Mouse (Mus musculus) intestine, embryonic 15.5 days (tissue): ENCODE data around the gene Wdr81. TPM values are rescaled to one million over a fixed set of nuclear protein-coding genes. Genes with fewer than 3 reads are reported as not detected.
A peak's percentile ranks its signal among the peaks of the same experiment; 100 is the strongest.

Experiments used
- ATAC-seq: fragments of 200-750 bp; cut with Nextera tagmentation; 2 replicates; pipeline ENCODE4 v1.8.0; 2017; ENCODE audit warnings: moderate TSS enrichment, moderate library complexity
- H3K27ac ChIP-seq: fragments of 300-500 bp; sonication (generic); 2 replicates; pipeline ENCODE4 v1.5.1; 2015; ENCODE audit warnings: mild to moderate bottlenecking, inconsistent platforms
- H3K27me3 ChIP-seq: fragments of 300-500 bp; sonication (generic); replicated peaks from 2 replicates; pipeline ENCODE4 v1.6.1; 2015; ENCODE audit warnings: inconsistent platforms
- H3K36me3 ChIP-seq: fragments of 300-500 bp; sonication (generic); 2 replicates; pipeline ENCODE4 v1.6.1; 2015; ENCODE audit warnings: inconsistent platforms
- H3K4me1 ChIP-seq: fragments of 300-500 bp; sonication (generic); replicated peaks from 2 replicates; pipeline ENCODE4 v1.6.1; 2015; ENCODE audit warnings: inconsistent platforms
- H3K4me2 ChIP-seq: fragments of 300-500 bp; sonication (generic); replicated peaks from 2 replicates; pipeline ENCODE4 v1.6.1; 2015; ENCODE audit warnings: mild to moderate bottlenecking, inconsistent platforms
- H3K4me3 ChIP-seq: fragments of 300-500 bp; sonication (generic); replicated peaks from 2 replicates; pipeline ENCODE4 v1.5.1; 2015; ENCODE audit warnings: inconsistent platforms
- H3K9ac ChIP-seq: fragments of 300-500 bp; sonication (generic); 2 replicates; pipeline ENCODE4 v1.6.1; 2015; ENCODE audit warnings: inconsistent platforms
- H3K9me3 ChIP-seq: fragments of 300-500 bp; sonication (generic); 2 replicates; pipeline ENCODE4 v1.6.1; 2016; ENCODE audit warnings: inconsistent platforms
- WGBS: fragments of 180-500 bp; shearing (Covaris S2); methylation state at CpG from one replicate; pipeline ENCODE4 v1.1.7; 2015; 5-methylcytosine and 5-hydroxymethylcytosine counted together
- polyA plus RNA-seq: library from polyadenylated mRNA; unstranded; fragments of >200 nt; fragmentation: Nextera tagmentation; extraction: Ambion mirVana; gene quantifications from 2 replicates; pipeline ENCODE4 v1.2.1, GENCODE M21; 2015

Gene Wdr81
- polyA plus RNA-seq, 1 experiment from 2014 or later = 6.1 TPM

- WGBS = 88% methylated on average over 9 of the region's 9 CpGs
- no peaks in the 10 kb centered on the region for H3K9me3 ChIP-seq
- ATAC-seq = no peak
These were observed 30.5 kb downstream of the Wdr81 start for GRCm38 (mm10) chr11:75424033-75424432.

GRCm38 (mm10) chr11:75423091-75423490 lies 31.4 kb downstream of the Wdr81 start:
- Histone ChIP-seq H3K4me1 (peaks cover 10% of the 10 kb centered on the region; the same call in 1 of the 2 replicates), H3K27me3 (no peaks in the 10 kb centered on the region), H3K27ac (no peak overlapping the region), H3K4me3 (no peak overlapping the region), H3K9me3 (no peaks in the 10 kb centered on the region), H3K9ac (no peak overlapping the region), H3K4me2 (no peak overlapping the region), H3K36me3 (no peaks in the 10 kb centered on the region)
- WGBS = 90% methylated on average over 3 of the region's 3 CpGs
- no peak for ATAC-seq

More at GRCm38 (mm10) chr11:75424033-75424432, 30.5 kb downstream of the Wdr81 start:
- Histone ChIP-seq H3K4me2 (no peak overlapping the region), H3K9ac (no peak overlapping the region), H3K4me1 (peaks cover 10% of the 10 kb centered on the region; the same call in 1 of the 2 replicates), H3K4me3 (no peak overlapping the region), H3K27me3 (no peaks in the 10 kb centered on the region), H3K27ac (no peak overlapping the region), H3K36me3 (no peaks in the 10 kb centered on the region)

- Histone ChIP-seq H3K4me1 (peaks cover 10% of the 10 kb centered on the region; the same call in 1 of the 2 replicates), H3K9ac (peak within 1 kb of the TSS; percentile 39; the same call in 1 of the 2 replicates), H3K4me3 (peak within 1 kb of the TSS; percentile 31), H3K27me3 (no peaks in the 10 kb centered on the region), H3K9me3 (no peaks in the 10 kb centered on the region), H3K27ac (no peak within 1 kb of the TSS), H3K36me3 (no peaks in the 10 kb centered on the region), H3K4me2 (peak within 1 kb of the TSS; percentile 49)
- 36% methylated on average over 10 of the region's 10 CpGs for WGBS
- ATAC-seq = peak; percentile 35
These were observed 32.3 kb downstream of the Wdr81 start, which contains the start of gene Serpinf1 for GRCm38 (mm10) chr11:75422013-75422792. Serpinf1 (minus strand) TSS chr11:75422701.

- H3K4me3 ChIP-seq = no peak overlapping the region
- no peak overlapping the region for H3K27ac ChIP-seq
- no peaks in the 10 kb centered on the region for H3K9me3 ChIP-seq
- peak overlapping the region; percentile 49 for H3K4me2 ChIP-seq
- H3K4me1 ChIP-seq = peaks cover 10% of the 10 kb centered on the region; the same call in 1 of the 2 replicates
- H3K27me3 ChIP-seq = no peaks in the 10 kb centered on the region
- peak; percentile 23; the same call in 1 of the 2 replicates for ATAC-seq
- H3K9ac ChIP-seq = peak overlapping the region; percentile 39; the same call in 1 of the 2 replicates
- no peaks in the 10 kb centered on the region for H3K36me3 ChIP-seq
- 49% methylated on average over 6 of the region's 6 CpGs for WGBS
These were observed 33.0 kb downstream of the Wdr81 start for GRCm38 (mm10) chr11:75421375-75422012.

- H3K4me2 ChIP-seq = no peak overlapping the region
- H3K4me3 ChIP-seq = no peak overlapping the region
- peaks cover 10% of the 10 kb centered on the region; the same call in 1 of the 2 replicates for H3K4me1 ChIP-seq
- H3K27me3 ChIP-seq = no peaks in the 10 kb centered on the region
- 64% methylated on average over 5 of the region's 5 CpGs for WGBS
- no peak overlapping the region for H3K9ac ChIP-seq
- no peak for ATAC-seq
- H3K36me3 ChIP-seq = no peaks in the 10 kb centered on the region
- no peaks in the 10 kb centered on the region for H3K9me3 ChIP-seq
- H3K27ac ChIP-seq = no peak overlapping the region
These were observed 33.6 kb downstream of the Wdr81 start for GRCm38 (mm10) chr11:75420810-75421374.

- no peak overlapping the region for H3K9ac ChIP-seq
- 78% methylated on average over 7 of the region's 7 CpGs for WGBS
- H3K9me3 ChIP-seq = no peaks in the 10 kb centered on the region
These were observed 34.5 kb downstream of the Wdr81 start for GRCm38 (mm10) chr11:75420037-75420436.

GRCm38 (mm10) chr11:75415994-75416393 lies 38.5 kb downstream of the Wdr81 start:
- WGBS = 84% methylated on average over 13 of the region's 13 CpGs
- ATAC-seq = no peak
- no peak overlapping the region for H3K27ac ChIP-seq

More at GRCm38 (mm10) chr11:75420037-75420436, 34.5 kb downstream of the Wdr81 start:
- Histone ChIP-seq H3K4me2 (no peak overlapping the region), H3K4me1 (peaks cover 13% of the 10 kb centered on the region; the same call in 1 of the 2 replicates), H3K27me3 (no peaks in the 10 kb centered on the region), H3K36me3 (no peaks in the 10 kb centered on the region), H3K4me3 (no peak overlapping the region), H3K27ac (no peak overlapping the region)
- no peak for ATAC-seq

GRCm38 (mm10) chr11:75415096-75415495 lies 39.4 kb downstream of the Wdr81 start:
- ATAC-seq = no peak
- no peak overlapping the region for H3K9ac ChIP-seq
- no peak overlapping the region for H3K27ac ChIP-seq
- H3K4me3 ChIP-seq = no peak overlapping the region
- no peaks in the 10 kb centered on the region for H3K36me3 ChIP-seq
- no peaks in the 10 kb centered on the region for H3K27me3 ChIP-seq
- H3K9me3 ChIP-seq = no peaks in the 10 kb centered on the region
- 39% methylated on average over 7 of the region's 7 CpGs for WGBS
- H3K4me2 ChIP-seq = no peak overlapping the region
- 0 out of 2 replicates have a peak, but pooled peaks cover 4% of the 10 kb centered on the region for H3K4me1 ChIP-seq

More at GRCm38 (mm10) chr11:75415994-75416393, 38.5 kb downstream of the Wdr81 start:
- no peak overlapping the region for H3K4me2 ChIP-seq
- no peak overlapping the region for H3K9ac ChIP-seq
- 0 out of 2 replicates have a peak, but pooled peaks cover 4% of the 10 kb centered on the region for H3K4me1 ChIP-seq
- H3K9me3 ChIP-seq = no peaks in the 10 kb centered on the region
- no peaks in the 10 kb centered on the region for H3K27me3 ChIP-seq
- no peaks in the 10 kb centered on the region for H3K36me3 ChIP-seq
- no peak overlapping the region for H3K4me3 ChIP-seq

GRCm38 (mm10) chr11:75410591-75410990 lies 43.9 kb downstream of the Wdr81 start:
- Histone ChIP-seq H3K27me3 (no peaks in the 10 kb centered on the region), H3K4me2 (no peak overlapping the region), H3K9me3 (no peaks in the 10 kb centered on the region), H3K4me3 (no peak overlapping the region), H3K4me1 (0 out of 2 replicates have a peak, but pooled peaks cover 4% of the 10 kb centered on the region), H3K36me3 (no peaks in the 10 kb centered on the region), H3K9ac (no peak overlapping the region), H3K27ac (no peak overlapping the region)
- 88% methylated on average over 7 of the region's 7 CpGs for WGBS
- no peak for ATAC-seq

- no peak for ATAC-seq
- no peak overlapping the region for H3K27ac ChIP-seq
- 69% methylated on average over 17 of the region's 17 CpGs for WGBS
- no peak overlapping the region for H3K4me2 ChIP-seq
- no peaks in the 10 kb centered on the region for H3K27me3 ChIP-seq
- H3K4me3 ChIP-seq = no peak overlapping the region
- H3K9me3 ChIP-seq = no peaks in the 10 kb centered on the region
- H3K36me3 ChIP-seq = no peaks in the 10 kb centered on the region
- H3K4me1 ChIP-seq = no peaks in the 10 kb centered on the region
- H3K9ac ChIP-seq = no peak overlapping the region
These were observed 44.6 kb downstream of the Wdr81 start for GRCm38 (mm10) chr11:75409679-75410575.

- H3K36me3 ChIP-seq = no peaks in the 10 kb centered on the region
- no peaks in the 10 kb centered on the region for H3K27me3 ChIP-seq
- no peak overlapping the region for H3K4me3 ChIP-seq
- no peak overlapping the region for H3K9ac ChIP-seq
- 54% methylated on average over 3 of the region's 3 CpGs for WGBS
- no peaks in the 10 kb centered on the region for H3K9me3 ChIP-seq
- no peak for ATAC-seq
- no peak overlapping the region for H3K27ac ChIP-seq
- H3K4me1 ChIP-seq = 0 out of 2 replicates have a peak, but pooled peaks cover 2% of the 10 kb centered on the region
- H3K4me2 ChIP-seq = no peak overlapping the region
These were observed 47.7 kb downstream of the Wdr81 start for GRCm38 (mm10) chr11:75406865-75407264.
